Mouse (Mus musculus) erythroblast, embryonic 14.5 days (primary cell): Measurements from ENCODE around the gene B630019K06Rik.

ENCODE experiments used
- GATA1 ChIP-seq: IDR thresholded peaks from 2 replicates; pipeline ENCODE4 v1.6.1; 2012; ENCODE audit warnings: low read length, inconsistent platforms, mixed read lengths
- TAL1 ChIP-seq: IDR thresholded peaks from 3 replicates; pipeline ENCODE4 v1.6.1; 2012; ENCODE audit warnings: low read length, inconsistent platforms, mixed read lengths

DNA sequence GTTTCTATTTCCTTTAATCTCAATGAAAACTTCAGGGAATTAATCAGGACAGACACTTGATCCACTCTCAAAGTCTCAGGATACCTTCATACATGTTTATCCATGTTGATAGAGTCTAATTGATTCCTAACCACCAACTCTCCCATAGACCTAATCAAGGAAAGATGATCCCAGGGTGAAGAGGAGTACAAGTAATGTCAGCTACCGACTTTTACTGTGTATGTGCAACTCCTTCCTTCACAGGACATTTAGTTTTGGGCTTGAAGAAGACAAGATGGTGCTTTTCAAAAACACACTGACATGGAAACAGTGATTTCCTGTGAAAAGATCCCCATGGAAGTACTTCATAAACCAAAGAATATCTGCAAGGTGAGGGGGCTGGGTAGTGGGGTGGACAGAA, 48.5 kb upstream of the B630019K06Rik start, which contains the start of gene Gm6592:
- TF ChIP-seq GATA1 (no peak), TAL1 (no peak)
